Mouse (Mus musculus) lung, adult 2 months (tissue): ENCODE data around the gene Ppp1r12b.

Source experiments
- CTCF ChIP-seq: fragments of 200-500 bp; IDR thresholded peaks from 2 replicates; pipeline ENCODE4 v1.5.1; 2011; ENCODE audit warnings: mild to moderate bottlenecking, low read length, control low read depth; ENCODE audit not compliant: insufficient read depth
- POLR2A ChIP-seq: fragments of 200-500 bp; IDR thresholded peaks from 2 replicates; pipeline ENCODE4 v1.6.1; 2011; ENCODE audit warnings: low read depth, mild to moderate bottlenecking, control low read depth, low read length, borderline replicate concordance; ENCODE audit errors: extremely low read depth

DNA sequence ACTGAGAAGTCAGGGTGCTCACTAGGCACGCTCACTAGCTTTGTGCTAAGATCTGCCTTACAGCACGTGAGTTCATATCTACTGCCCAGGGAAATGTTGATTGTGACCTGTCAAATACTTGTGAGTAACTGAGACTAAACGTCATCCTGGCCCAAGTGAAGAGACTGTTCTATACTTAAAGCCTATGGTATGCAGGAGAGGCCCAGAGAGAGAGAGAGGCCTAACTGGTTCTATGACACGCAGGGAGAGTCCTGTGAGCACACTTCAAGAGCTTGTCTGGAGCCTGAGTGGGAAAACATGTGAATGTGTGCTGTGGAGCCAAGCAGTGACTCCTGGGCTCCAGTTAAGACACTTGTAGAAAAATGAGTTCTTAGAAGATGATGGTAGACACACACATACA is 171.8 kb downstream of the Ppp1r12b start:
- TF ChIP-seq CTCF (no peak), POLR2A (no peak)
